Mouse (Mus musculus) liver, embryonic 14 days (tissue): ENCODE results near the gene Rap1gds1. TPM values are rescaled to one million over a fixed set of nuclear protein-coding genes. Genes with fewer than 3 reads are reported as not detected.

Experiments used
- polyA plus RNA-seq: library from polyadenylated mRNA; depleted of rRNA; stranded (reverse); fragments of >200 nt; gene quantifications from 2 replicates; pipeline ENCODE4 v1.2.3, GENCODE M21; 2012; rRNA removed

Gene Rap1gds1
- 6.4 and 8.0 TPM in 2 replicates for polyA plus RNA-seq

DNA sequence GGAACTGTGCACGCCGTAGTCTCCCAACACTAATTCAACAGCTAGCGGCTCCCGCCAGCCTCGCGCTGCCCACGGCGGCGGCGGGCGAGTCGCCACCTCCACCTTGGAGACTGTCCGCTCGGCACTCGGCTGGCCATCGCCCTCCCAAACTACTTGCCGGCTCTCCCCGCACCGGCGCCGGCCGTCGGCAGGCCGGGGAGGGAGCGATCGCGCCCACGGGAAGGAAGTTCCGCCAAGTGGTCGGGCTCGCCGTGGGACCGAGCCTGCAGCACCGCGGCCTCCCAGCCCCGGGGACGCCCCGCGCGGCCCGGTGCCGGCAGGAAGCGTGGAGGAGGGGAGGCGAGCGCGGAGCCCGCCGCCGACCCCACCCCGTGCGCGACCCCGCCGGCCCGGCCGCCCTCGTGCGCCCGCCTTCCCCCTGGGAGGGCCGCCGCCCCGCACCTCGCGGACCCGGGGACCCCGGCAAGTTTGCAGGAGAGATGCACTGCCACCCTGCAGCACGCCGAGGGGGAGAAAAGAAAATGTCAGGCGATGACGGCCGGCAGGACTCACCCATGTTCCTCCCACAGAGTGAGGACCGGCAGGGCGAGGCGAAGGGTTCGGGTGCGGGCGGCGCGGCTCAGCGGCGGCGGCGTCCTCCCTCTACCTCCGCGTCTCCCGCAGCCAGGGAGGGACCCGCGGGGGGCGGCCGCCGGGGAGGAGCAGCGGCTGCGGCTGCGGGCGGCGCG lies at the start of gene Rap1gds1:
Gene Rap1gds1 (minus strand): TSS at position 718 of the 728 bp plus-strand sequence.

Other genes with a start within 250 kb of the Rap1gds1 start
- gene Stpg2, start 130.5 kb upstream of the Rap1gds1 start, polyA plus RNA-seq: not detected in 2 replicates